Mouse (Mus musculus) ES-CJ7 (cell line): ENCODE measurements around the gene Crim1.

Source experiments
- DNase-seq: peaks from one replicate; pipeline ENCODE4 v3.0.0; 2011; ENCODE audit warnings: low read depth, low spot score

The Crim1 gene

DNA sequence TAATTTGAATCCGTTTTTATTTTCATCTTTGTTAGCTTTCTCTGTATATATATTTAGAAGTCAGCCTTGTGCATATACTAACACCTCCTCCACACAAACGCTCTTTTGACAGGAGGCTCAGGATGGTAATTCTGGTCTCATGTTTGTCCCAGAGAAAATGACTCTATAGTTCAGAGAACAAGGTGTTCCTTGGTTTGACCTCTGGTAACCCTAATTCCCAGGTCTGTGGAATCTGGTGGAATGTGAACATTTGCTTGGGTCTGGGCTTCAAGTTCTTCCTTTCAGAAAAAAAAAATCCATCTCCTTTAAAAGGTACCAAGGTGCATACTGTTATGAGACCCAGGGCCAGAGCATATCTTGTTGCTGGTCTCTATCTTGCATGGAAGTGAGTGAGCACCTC, 9.6 kb downstream of the Crim1 start:
- DNase-seq: no peak

DNA sequence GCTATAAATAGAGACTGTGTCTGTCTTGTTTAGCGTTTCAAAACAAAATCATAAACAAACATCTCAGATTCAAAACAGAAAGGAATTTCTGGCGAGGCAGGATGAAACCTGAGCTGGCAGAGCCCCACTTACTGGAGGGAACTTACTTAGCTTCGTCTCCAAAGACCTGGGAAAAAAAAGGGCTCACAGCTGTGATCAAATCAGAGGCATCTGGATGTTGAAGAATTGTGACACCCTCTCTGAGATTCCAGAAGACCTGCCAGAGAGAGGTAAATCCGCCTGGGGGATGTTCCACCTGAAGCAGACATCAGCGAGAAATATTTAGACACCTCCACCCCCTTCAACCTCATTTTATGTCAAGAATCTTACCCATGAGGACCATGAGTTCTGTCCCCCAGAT, 11.8 kb downstream of the Crim1 start:
- no peak for DNase-seq

DNA sequence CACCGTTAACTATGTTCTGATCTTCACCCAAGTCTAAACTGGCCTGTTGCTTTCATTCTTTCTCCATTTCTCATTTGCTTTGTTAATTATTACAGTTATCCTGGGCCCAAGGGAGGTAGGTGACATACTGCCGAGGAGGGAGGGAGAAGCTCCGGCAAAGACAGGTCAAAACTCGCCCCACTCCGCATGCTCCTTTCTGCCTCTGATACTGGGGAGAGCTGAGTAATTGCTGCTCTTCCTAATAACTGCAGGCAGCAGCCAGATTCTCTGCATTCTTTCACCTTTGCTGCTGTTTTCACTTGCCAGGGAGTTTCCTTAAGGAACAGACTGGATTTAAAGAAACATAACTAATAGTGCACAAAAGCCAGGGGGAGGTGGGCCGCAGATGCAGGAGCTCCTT, 13.1 kb downstream of the Crim1 start:
- DNase-seq: no peak

DNA sequence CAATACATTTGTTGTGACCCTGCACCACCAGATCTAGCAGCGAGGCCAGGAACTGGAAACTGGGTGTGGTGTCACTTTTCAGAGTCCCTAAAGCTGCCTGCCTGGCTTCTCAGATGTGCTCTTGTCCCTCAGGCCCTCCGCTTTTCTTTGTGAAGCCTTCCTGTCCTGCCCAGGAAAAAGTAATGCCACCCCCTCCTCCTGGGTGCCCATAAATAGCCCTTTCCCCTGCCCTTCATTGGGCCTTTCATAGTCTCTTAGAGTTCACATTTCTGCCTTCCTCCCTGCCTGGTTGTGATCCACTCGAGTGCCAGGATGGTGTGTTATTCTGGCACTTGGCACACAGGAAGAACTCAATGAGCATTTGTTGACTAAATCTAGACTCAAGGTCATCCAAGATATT, 16.5 kb downstream of the Crim1 start:
- no peak for DNase-seq

DNA sequence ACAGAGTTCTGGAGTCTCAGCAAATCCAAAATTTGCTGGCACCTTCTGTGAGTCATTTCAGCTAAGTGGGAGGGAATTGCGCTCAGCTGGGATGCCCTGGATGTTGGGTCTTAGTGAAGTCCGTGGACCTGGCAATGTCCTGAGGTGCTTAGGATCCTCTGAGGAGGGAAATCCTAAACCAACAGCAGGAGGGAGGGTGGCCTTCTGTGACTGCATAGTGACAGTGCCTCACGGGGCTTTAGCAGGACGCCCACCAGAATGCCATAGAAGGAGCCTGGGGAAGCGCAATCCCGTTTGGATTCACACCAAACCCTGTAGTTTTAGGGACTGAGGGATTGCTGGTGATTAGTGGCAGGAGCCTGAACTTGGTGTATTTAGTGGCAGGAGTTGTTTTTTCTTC, 17.4 kb downstream of the Crim1 start:
- DNase-seq: no peak

DNA sequence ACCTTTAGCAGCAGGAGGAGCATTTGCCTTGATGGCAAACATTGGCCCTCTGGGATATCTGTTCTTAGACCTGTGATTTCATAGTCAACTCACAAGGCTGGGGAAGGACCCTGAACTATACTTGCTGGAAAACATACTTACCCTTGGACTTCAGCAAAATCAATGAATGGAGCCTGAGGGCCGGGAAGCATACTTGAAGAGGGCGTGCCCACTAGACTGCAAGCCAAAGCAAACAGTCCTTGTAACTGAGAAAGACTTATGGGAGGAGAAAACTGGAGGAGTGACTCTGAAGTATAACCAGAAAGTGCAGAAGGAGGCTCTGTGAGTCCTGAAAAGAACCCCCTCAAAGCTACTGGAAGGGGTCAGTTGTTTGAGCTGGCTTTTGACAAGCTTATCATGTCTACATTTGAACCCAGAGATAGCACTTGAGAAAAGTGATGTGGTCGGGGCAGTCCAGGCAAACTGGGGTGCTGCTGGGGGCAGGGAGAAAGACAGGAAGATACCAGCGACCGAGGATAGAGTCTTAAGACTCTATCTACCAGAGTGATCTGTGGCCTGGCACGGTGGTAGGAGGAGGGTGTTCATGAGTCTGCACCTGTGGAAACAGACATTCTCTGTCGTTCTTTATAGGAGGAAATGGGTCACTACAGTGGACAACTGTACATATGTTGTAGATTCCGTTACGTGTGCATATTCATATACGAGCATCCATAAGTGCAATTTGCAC, 18.6 kb downstream of the Crim1 start:
- no peak for DNase-seq

DNA sequence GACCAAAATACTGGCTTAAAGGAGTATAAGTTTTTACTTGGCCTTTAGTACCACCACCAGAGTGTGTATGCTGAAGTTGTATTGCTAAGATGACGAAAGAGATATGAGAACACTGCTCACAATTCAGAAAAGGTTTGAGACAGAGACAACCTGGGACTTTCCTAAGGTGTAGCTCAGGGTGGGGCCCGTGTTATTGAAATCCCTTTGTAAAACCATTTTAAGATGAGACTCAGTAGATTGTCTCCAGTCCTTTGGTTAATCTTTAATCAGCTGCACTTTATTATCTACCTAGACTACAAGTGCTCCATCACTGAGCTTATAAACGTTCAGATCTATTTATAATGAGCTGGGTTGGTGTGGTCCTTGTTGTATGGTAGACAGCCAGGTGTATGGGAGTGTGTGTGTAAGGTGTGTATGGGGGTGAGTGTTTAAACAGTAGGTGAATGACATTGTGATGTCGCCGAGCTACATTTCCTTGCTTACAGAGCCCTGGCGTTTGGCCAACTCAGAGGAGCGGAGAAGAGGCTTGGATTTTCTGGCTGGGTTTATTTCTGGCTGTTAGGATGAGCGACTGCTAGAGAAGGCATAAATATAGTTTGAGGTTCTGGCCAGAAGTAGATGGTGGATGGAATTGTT, 21.1 kb downstream of the Crim1 start:
- DNase-seq: no peak

DNA sequence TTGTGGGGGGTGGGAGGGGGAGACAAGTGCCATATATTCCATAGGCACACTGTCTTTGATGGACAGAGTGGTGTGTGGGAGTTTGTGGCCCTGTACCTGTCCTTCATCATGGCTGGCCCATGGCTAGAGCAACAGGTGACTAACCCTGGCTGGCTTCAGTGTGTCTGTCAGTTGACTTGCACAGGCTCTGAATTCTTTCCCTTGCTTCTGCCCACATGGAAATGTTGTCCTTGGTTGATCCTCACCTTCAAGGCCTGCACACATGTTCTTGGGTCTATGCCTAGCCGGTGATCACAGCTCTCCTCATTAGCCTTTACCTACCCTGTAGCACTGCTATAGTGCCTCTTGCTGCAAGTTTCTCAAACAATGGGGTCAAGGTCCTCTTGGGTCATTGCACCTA, 21.8 kb downstream of the Crim1 start:
- no peak for DNase-seq

DNA sequence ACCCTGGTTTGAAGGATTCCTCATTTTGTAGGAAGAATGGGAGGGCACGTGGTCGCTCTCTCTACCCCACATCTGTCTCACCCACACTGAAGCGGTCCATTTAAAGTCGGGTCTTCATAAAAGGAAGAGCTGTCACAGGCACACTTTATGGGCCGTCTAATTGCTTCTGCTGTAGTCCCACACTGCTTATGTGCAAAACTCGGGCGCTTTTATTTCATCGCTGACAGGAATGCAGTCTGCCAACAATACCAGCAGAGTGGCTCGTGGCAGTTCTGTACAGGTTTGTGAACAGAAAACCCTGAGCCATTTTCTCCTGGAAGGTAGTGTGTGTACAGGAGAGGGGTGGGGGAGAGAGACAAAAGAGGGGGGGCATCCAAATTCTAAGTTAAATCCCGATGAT, 23.9 kb downstream of the Crim1 start:
- no peak for DNase-seq

DNA sequence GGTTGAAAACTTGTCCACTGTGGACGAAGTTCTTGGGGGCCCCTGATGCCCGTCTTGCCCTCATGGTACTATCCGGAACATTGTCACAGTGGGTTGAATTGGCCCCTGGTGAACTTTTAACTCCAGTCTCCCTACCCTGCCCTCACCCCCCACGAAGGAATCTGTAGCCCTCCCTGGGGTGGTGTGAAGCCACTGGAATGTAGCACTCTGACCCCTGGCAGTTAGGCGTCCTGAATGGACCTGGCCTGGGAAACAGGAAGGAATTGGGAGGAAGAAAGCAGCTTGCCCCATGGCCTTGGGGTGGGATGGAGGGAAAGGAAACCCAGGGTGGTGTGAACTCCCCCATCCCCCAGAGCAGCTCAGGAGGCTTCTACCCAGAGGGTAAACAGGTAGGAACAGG, 25.5 kb downstream of the Crim1 start:
- DNase-seq: no peak

DNA sequence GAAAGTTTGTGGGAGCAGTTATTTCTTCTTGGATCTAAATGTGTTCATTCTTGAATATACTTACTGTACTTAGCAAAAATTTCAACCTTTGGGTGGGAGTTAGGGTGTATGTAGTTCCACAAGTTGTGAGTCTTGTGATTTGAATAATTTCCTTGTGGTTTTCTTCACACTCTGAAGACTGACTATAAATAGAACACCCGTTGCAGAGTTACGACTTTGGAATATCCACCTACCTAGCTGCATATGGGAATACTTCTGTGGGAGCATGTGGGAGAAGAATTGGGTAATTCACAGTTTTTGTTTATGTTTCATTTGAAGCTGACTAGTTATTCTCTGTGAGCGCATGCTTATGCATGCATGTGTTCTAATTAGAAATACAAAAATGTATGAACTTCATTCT, 27.2 kb downstream of the Crim1 start:
- no peak for DNase-seq

DNA sequence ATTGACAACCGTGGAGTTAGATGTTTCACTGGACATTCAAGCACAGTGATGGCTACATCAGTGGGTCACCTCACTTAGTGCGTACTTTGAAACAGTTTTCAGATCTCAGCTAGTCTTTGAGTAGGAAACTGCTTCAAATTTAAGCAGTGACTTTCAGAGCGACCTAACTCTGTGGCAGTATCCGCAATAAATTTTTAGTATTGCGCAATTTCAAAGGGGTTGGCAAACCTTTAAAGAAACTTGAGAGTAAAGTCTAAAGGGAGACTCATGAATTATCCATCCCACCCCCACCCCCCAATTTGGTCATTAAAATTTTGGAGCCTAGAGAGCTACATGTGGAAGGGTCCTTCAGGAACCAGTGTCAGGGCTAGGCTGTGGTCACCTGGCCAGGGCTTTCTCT, 31.5 kb downstream of the Crim1 start:
- DNase-seq: no peak

DNA sequence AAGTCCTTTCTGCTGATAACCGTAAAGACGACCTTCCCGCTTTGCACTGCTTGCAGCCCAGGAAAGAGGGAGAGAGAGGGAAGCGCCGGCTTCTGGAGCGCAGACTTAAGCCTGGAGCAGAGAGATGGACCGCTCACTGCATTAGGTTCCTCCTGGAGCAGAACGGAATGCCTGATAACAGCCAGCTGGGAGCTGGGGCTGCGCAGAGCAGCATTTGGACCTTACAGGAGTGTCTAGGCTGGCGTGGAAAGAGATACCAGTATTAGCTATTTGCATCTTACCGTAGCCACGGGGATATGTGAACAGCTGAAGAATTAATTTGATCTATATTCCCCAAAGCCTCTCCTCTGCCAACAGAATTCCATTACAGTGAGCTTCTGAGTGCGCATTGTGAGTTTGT, 32.7 kb downstream of the Crim1 start:
- peak; percentile 7 for DNase-seq

DNA sequence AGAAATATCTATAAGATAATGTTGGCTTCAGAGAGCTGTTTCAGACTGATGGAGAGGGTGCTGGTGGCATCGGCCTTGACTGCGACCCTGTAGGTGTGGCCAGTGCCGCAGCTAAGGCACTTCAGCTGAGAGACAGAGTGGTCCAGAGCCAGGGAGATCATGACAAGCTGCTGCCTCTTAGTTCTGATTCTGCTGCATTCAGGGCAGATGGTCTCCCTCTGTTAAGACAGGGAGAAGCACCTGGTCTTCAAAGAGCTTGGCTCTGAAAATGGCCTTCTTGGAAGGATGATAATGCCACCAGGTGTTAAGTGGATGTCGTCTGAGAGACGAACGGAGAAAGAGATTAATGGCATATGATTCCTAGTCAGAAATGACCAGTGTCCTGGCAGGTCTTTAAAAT, 33.8 kb downstream of the Crim1 start:
- DNase-seq: no peak

DNA sequence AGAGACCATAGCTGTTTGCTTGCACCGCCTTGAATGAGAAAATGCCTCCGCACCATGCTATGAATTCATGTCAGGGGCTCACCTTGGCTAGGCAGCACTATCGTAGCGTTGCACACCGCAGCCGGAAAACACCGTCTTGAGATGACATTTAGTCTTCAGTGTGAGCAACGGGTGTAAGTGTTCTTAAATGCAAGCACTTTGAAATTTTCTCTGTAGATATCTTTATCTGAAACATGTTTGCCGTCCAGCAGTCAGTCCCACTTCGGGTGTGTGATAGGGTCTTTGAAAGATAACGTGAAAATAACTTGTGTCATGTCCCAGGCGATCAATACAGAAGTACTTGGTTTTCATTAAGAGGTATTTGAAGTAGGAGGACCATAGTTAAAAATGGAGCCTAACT, 36.1 kb downstream of the Crim1 start:
- no peak for DNase-seq

DNA sequence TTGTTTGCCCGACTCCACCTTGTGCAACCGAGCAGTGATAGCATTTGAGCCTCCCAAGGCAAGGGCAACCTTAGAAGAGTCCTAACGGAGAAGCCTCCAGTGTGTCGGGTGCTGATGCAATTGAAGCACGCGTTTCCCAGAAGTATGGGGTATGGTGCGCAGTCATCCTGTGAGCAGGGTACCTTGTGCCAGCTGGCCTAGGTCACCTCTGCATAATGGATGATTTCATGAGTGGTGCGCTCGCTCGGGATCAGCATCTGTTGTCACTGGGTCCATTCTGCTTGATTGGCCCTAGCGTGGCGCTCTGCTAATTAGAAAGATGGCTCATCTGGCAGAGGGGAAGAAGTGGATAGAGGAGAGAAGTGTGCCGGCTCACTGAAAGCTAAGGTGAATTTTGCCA, 37.9 kb downstream of the Crim1 start:
- DNase-seq: no peak

DNA sequence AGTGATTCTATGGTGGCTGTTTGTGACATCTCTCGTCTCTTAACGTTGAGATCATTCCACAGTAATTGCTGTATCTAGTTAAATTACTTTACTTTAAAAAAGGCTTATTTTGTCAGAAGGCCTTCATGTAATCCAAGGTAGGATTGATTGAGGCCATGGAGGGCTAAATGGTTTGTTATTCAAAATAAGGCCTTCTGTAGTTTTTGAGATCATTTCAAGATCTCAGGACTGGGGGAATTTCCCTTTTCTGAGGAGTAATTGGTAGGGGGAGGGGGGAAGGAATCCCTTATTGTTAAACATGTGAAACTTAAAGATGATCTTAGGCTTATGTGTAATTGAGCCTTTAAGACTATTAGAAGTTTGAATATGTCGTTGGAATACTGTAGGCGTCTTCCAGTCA, 40.1 kb downstream of the Crim1 start:
- no peak for DNase-seq

DNA sequence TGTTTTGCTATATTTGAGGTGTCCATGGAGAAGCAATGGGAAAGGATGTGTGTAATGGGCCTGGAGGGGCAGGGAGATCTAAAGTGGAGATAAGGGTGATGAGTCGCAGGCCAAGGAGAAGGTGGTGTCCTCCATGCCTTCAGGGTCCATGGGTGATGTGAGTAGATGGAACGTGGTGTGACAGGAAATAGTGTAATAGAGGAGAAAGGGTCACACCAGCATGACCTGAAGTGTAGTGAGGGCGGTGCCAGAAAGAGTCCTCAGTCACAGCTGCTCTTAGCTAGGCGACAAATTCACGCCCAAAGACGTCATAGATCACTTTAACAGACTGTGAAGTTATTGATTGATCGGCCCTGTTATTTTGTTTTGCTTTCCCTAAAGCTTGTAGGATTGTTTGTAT, 41.2 kb downstream of the Crim1 start:
- DNase-seq: no peak

DNA sequence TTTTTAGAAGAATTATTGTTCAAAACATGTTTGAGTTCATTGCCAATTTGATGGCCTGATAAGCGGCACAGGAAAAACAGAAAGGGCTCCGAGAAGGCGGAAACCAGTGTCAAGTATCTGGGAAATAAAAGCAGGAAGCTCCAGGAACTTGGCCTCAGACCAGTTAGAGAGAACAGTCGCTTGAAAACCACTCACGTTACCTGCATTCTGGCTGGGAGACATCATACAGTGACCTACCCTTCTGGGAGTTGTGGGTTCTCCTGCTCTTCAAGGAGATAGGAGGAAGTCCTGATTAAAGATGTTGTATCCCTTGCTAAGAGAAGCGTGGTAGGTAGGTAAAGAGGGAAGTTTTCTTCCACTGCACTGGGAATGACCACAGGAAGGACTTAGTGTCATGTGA, 44.7 kb downstream of the Crim1 start:
- DNase-seq: no peak

DNA sequence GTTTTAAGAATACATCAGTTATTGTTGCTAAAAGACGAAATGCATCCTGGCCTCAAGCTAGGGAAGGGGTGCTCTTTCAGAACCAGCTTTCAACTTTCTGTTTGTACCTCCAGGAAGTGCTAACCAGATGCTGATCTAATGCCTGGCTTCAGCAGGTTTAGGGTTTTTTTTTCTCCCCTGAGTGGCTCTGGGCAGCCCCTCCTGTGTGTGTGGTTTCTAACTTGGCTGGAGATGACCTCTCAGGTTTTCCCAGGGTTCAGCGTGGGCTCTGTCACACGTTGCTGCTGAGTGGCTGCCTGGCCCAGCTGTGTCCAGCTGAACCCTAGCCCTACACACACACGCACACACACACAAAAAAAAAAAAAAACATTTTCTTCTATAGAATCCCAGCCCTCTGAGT, 45.4 kb downstream of the Crim1 start:
- no peak for DNase-seq

DNA sequence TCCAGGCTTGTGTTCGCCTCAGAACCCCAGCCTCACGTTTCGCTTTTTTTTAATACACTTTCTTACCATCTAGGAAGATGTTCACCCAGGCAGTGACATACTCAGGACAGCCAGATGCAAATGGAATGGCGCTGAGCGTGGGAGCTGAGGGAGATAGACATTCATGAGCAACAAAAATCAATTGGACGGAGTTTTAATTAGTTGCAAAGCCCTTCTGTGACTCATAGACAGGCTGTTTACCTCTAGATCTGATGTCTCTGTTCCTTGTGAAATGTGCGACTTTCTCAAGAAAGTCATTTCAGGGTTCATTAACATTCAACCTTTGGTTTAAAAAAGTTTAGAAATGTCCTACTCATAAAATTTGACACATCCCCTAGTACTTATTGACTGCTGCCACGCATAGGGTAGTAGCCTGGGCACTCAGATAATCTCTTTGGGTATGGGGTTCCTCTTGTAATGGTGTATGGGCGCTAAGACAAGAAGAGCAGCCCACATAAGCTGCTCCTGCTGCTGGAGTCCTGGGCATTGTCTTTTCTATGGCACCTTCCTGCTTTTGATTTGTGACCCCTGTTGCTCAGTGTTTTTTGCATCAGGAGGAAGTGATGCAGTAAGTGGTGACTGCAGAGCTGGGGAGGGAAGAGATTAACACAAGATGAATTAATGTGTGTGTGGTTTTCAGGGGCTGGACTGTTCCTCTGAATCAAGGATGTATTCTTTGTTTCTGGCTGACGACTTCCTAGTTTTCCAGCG, 46.8 kb downstream of the Crim1 start:
- no peak for DNase-seq

DNA sequence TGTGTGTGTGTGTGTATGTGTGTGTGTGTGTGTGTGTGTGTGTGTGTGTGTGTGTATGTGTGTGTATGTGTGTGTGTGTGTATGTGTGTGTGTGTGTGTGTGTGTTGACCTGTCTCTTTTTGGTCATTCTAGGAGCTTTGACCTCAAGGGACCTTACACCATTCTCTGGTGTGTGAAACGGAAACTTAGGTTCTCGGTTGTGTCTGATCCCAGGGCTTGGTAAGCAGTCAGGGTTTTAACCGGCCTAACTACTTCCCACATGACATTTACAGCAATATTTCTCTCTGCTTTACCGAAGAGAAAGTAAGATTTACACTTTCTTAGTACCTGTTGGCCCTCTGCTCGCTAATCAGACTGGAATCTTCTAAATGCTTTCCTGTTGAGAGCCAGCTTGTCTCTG, 48.1 kb downstream of the Crim1 start:
- no peak for DNase-seq

DNA sequence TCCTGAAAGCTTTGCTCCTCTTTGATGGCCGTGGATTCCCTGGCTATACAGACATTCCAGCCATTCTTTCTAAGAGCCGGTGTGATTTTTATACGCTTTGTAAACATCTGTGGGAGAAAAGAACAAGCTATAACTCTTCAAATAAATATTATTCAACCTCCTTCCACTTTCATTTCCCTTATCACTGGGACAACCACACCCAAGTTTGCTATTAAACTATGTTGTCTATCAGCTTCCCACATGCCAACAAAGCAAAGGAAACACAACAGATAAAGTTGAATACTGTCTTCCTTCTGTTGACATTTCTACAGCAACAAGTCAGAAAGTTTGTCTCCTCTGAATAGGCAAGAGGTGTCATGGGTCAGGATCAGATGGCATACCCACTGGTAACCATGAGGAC, 48.9 kb downstream of the Crim1 start:
- DNase-seq: no peak
